Mouse (Mus musculus): ENCODE results near the gene Lamb1. TPM values are rescaled to one million over a fixed set of nuclear protein-coding genes. Genes with fewer than 3 reads are reported as not detected.

Gene Lamb1
- polyA plus RNA-seq, 1 experiment: 38.9 TPM

- DNase-seq (ENCODE audit: low read depth): no peak
Observed at GRCm38 (mm10) chr12:31283617-31284136, 18.6 kb downstream of the Lamb1 start.

GRCm38 (mm10) chr12:31289046-31289445 is 24.0 kb downstream of the Lamb1 start:
- DNase-seq (ENCODE audit: low read depth): no peak

GRCm38 (mm10) chr12:31290951-31291350 is 25.9 kb downstream of the Lamb1 start:
- no peak for DNase-seq (ENCODE audit: low read depth)

GRCm38 (mm10) chr12:31293361-31294142 is 28.5 kb downstream of the Lamb1 start:
- DNase-seq (ENCODE audit: low read depth): no peak

GRCm38 (mm10) chr12:31294526-31294925 is 29.5 kb downstream of the Lamb1 start:
- DNase-seq (ENCODE audit: low read depth): no peak

- DNase-seq (ENCODE audit: low read depth): no peak
Observed at GRCm38 (mm10) chr12:31294996-31295395, 30.0 kb downstream of the Lamb1 start.

GRCm38 (mm10) chr12:31295505-31295904 is 30.5 kb downstream of the Lamb1 start:
- DNase-seq (ENCODE audit: low read depth): no peak

- no peak for DNase-seq (ENCODE audit: low read depth)
Observed at GRCm38 (mm10) chr12:31296097-31296496, 31.1 kb downstream of the Lamb1 start.

GRCm38 (mm10) chr12:31298122-31298521 is 33.1 kb downstream of the Lamb1 start:
- no peak for DNase-seq (ENCODE audit: low read depth)

GRCm38 (mm10) chr12:31298530-31298929 is 33.5 kb downstream of the Lamb1 start:
- no peak for DNase-seq (ENCODE audit: low read depth)

GRCm38 (mm10) chr12:31299126-31299525 is 34.1 kb downstream of the Lamb1 start:
- DNase-seq (ENCODE audit: low read depth): no peak

- no peak for DNase-seq (ENCODE audit: low read depth)
Observed at GRCm38 (mm10) chr12:31299676-31300197, 34.7 kb downstream of the Lamb1 start.

GRCm38 (mm10) chr12:31300276-31300675 is 35.2 kb downstream of the Lamb1 start:
- no peak for DNase-seq (ENCODE audit: low read depth)

GRCm38 (mm10) chr12:31302266-31302665 is 37.2 kb downstream of the Lamb1 start:
- no peak for DNase-seq (ENCODE audit: low read depth)

GRCm38 (mm10) chr12:31302766-31303511 is 37.9 kb downstream of the Lamb1 start:
- no peak for DNase-seq (ENCODE audit: low read depth)

GRCm38 (mm10) chr12:31306075-31306675 is 41.1 kb downstream of the Lamb1 start:
- DNase-seq (ENCODE audit: low read depth): no peak

- DNase-seq (ENCODE audit: low read depth): no peak
Observed at GRCm38 (mm10) chr12:31307011-31307410, 42.0 kb downstream of the Lamb1 start.

- DNase-seq (ENCODE audit: low read depth): no peak
Observed at GRCm38 (mm10) chr12:31307756-31308155, 42.7 kb downstream of the Lamb1 start.

GRCm38 (mm10) chr12:31310687-31311086 is 45.7 kb downstream of the Lamb1 start:
- DNase-seq (ENCODE audit: low read depth): no peak

GRCm38 (mm10) chr12:31311671-31312265 is 46.7 kb downstream of the Lamb1 start:
- no peak for DNase-seq (ENCODE audit: low read depth)

GRCm38 (mm10) chr12:31312281-31312680 is 47.2 kb downstream of the Lamb1 start:
- no peak for DNase-seq (ENCODE audit: low read depth)

- no peak for DNase-seq (ENCODE audit: low read depth)
Observed at GRCm38 (mm10) chr12:31313136-31313535, 48.1 kb downstream of the Lamb1 start.

All from gonadal fat pad, adult 2 months (tissue).